Comparison of ENCODE assay signal across 8 mouse cellular contexts in the genomic region with DNA sequence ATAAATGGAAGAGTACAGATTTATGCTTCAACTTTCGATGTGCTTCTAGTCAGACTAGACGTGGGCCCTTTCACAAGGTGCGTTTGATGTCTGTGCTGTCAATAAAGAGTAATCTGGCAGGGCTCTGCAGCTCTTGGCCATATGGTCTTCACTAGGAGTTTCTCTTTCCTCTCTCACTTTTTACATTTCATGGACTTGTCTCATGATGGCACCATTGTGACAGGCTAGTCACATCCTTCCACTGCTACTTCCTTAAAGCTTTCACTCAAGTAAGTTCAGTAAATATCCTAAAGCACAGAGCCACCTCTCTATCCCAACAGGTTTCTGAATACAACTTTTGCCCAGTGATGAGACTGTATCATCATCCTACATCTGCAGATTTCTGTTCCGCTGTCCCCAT. TPM values are rescaled to one million over a fixed set of nuclear protein-coding genes. Genes with fewer than 3 reads are reported as not detected.
DNase-seq lines count a peak whose midpoint lies in the region; ATAC-seq and TF ChIP-seq lines count a peak whose summit lies in the region.

No protein-coding gene starts in this region.

- H3K4me1 ChIP-seq in forebrain, postnatal 0 days (ENCODE audit: insufficient read depth) = no peaks in the 10 kb centered on the region
- H3K4me1 ChIP-seq in forebrain, embryonic 13.5 days = 0 out of 2 replicates have a peak, but pooled peaks cover 6% of the 10 kb centered on the region
- H3K4me1 ChIP-seq in midbrain, postnatal 0 days (ENCODE audit: insufficient read depth, low read length) = no peaks in the 10 kb centered on the region
- peaks cover 13% of the 10 kb centered on the region for H3K4me1 ChIP-seq in midbrain, embryonic 10.5 days
- H3K4me1 ChIP-seq in kidney, adult 2 months (ENCODE audit: control insufficient read depth, insufficient read depth, low read length) = peaks cover 5% of the 10 kb centered on the region; the same call in 1 of the 2 replicates

- DNase-seq in forebrain, postnatal 0 days = peak; percentile 41
- peak; percentile 47 for DNase-seq in midbrain, postnatal 0 days (ENCODE audit: low spot score)
- DNase-seq in midbrain, embryonic 10.5 days (ENCODE audit: low spot score) = no peak
- DNase-seq in kidney, adult 2 months = peak; percentile 63
- peak; percentile 68 for DNase-seq in splenic B cell, adult 2 months (ENCODE audit: low read depth, low spot score)
- DNase-seq in ovary, postnatal 14 days (ENCODE audit: low spot score) = no peak

- no peak overlapping the region for H3K9ac ChIP-seq in forebrain, postnatal 0 days
- H3K9ac ChIP-seq in forebrain, embryonic 13.5 days = no peak overlapping the region
- H3K9ac ChIP-seq in midbrain, postnatal 0 days (replicated peaks; ENCODE audit: low read length, poor library complexity, severe bottlenecking) = no peak overlapping the region

- peak; percentile 54; the same call in 1 of the 2 replicates for ATAC-seq in forebrain, postnatal 0 days
- no peak; the same call in 1 of the 2 replicates for ATAC-seq in forebrain, embryonic 13.5 days
- no peak for ATAC-seq in midbrain, postnatal 0 days (ENCODE audit: low FRiP score)
- ATAC-seq in megakaryocyte-erythroid progenitor cell, adult 5-6 weeks (replicated peaks; ENCODE audit: low FRiP score, low TSS enrichment, poor library complexity, severe bottlenecking) = no peak

- H3K4me3 ChIP-seq in forebrain, postnatal 0 days (ENCODE audit: low read depth, low read length) = no peak overlapping the region
- no peak overlapping the region for H3K4me3 ChIP-seq in forebrain, embryonic 13.5 days
- no peak overlapping the region for H3K4me3 ChIP-seq in midbrain, postnatal 0 days (ENCODE audit: low read depth, low read length)
- H3K4me3 ChIP-seq in midbrain, embryonic 10.5 days = no peak overlapping the region
- H3K4me3 ChIP-seq in kidney, adult 2 months (ENCODE audit: insufficient read depth, low read depth, low read length) = no peak overlapping the region

- no peak overlapping the region for H3K4me2 ChIP-seq in forebrain, postnatal 0 days (ENCODE audit: low read depth)
- no peak overlapping the region for H3K4me2 ChIP-seq in forebrain, embryonic 13.5 days
- H3K4me2 ChIP-seq in midbrain, postnatal 0 days (ENCODE audit: low read depth, low read length, poor library complexity, severe bottlenecking) = no peak overlapping the region

- peak; percentile 55 for TF ChIP-seq CTCF in forebrain, postnatal 0 days (IDR thresholded peaks at IDR 0.05; ENCODE audit: low read depth)
- peak; percentile 61 for TF ChIP-seq CTCF in midbrain, postnatal 0 days (IDR thresholded peaks at IDR 0.05)
- no peak for TF ChIP-seq CTCF in kidney, adult 2 months (conservative IDR thresholded peaks at IDR 0.05; ENCODE audit: insufficient read depth, insufficient read length, low read depth, low read length)

- no peak for TF ChIP-seq POLR2A in kidney, adult 2 months (IDR thresholded peaks at IDR 0.05; ENCODE audit: low read depth, low read length)

- H3K36me3 ChIP-seq in forebrain, postnatal 0 days (ENCODE audit: insufficient read depth) = no peaks in the 10 kb centered on the region
- H3K36me3 ChIP-seq in forebrain, embryonic 13.5 days (ENCODE audit: poor library complexity, severe bottlenecking) = no peaks in the 10 kb centered on the region
- no peaks in the 10 kb centered on the region for H3K36me3 ChIP-seq in midbrain, postnatal 0 days (ENCODE audit: insufficient read depth, low read length)
- H3K36me3 ChIP-seq in midbrain, embryonic 10.5 days = no peaks in the 10 kb centered on the region
- no peaks in the 10 kb centered on the region for H3K36me3 ChIP-seq in kidney, adult 2 months (ENCODE audit: control insufficient read depth, insufficient read depth, low read length)
- H3K36me3 ChIP-seq in splenic B cell, adult 2 months (ENCODE audit: control insufficient read depth, insufficient read depth, low read length, poor library complexity, severe bottlenecking) = no peaks in the 10 kb centered on the region

- 58% methylated on average over 4 of the region's 4 CpGs for WGBS in forebrain, postnatal 0 days
- 67% methylated on average over 4 of the region's 4 CpGs for WGBS in forebrain, embryonic 13.5 days
- 67% methylated on average over 4 of the region's 4 CpGs for WGBS in midbrain, postnatal 0 days
- 78% methylated on average over 4 of the region's 4 CpGs for WGBS in midbrain, embryonic 10.5 days
- 61% methylated on average over 4 of the region's 4 CpGs for WGBS in kidney, adult 2 months

- no peaks in the 10 kb centered on the region for H3K9me3 ChIP-seq in forebrain, postnatal 0 days (ENCODE audit: low read length)
- H3K9me3 ChIP-seq in forebrain, embryonic 13.5 days (replicated peaks) = no peaks in the 10 kb centered on the region
- H3K9me3 ChIP-seq in midbrain, postnatal 0 days (ENCODE audit: low read length) = no peaks in the 10 kb centered on the region
- H3K9me3 ChIP-seq in midbrain, embryonic 10.5 days (replicated peaks) = no peaks in the 10 kb centered on the region

- H3K27me3 ChIP-seq in forebrain, postnatal 0 days (ENCODE audit: insufficient read depth, low read length) = no peaks in the 10 kb centered on the region
- H3K27me3 ChIP-seq in forebrain, embryonic 13.5 days = no peaks in the 10 kb centered on the region
- no peaks in the 10 kb centered on the region for H3K27me3 ChIP-seq in midbrain, postnatal 0 days (ENCODE audit: insufficient read depth, low read length)
- no peaks in the 10 kb centered on the region for H3K27me3 ChIP-seq in midbrain, embryonic 10.5 days (ENCODE audit: low read depth, poor library complexity, severe bottlenecking)
- no peaks in the 10 kb centered on the region for H3K27me3 ChIP-seq in kidney, adult 2 months (replicated peaks; ENCODE audit: control insufficient read depth, insufficient read depth, low read length)
- H3K27me3 ChIP-seq in splenic B cell, adult 2 months (ENCODE audit: control insufficient read depth, insufficient read depth, low read length, poor library complexity, severe bottlenecking) = no peaks in the 10 kb centered on the region

- H3K27ac ChIP-seq in forebrain, postnatal 0 days (ENCODE audit: low read depth, low read length) = no peak overlapping the region
- H3K27ac ChIP-seq in forebrain, embryonic 13.5 days = no peak overlapping the region
- H3K27ac ChIP-seq in midbrain, postnatal 0 days (ENCODE audit: low read depth, low read length) = no peak overlapping the region
- no peak overlapping the region for H3K27ac ChIP-seq in midbrain, embryonic 10.5 days (replicated peaks)
- H3K27ac ChIP-seq in kidney, adult 2 months (ENCODE audit: insufficient read depth, low read depth, low read length) = peak overlapping the region; percentile 24; the same call in 1 of the 2 replicates

RNA-seq across cellular contexts. Expression of a gene that starts 35.7 kb away (rescaled TPM):
- 22.2 and 28.5 TPM in 2 replicates for total RNA-seq in forebrain, postnatal 0 days (2014; rRNA removed)
- polyA plus RNA-seq in forebrain, postnatal 0 days (2015; fragmentation: Nextera tagmentation; extraction: Ambion mirVana) = 18.1 and 20.7 TPM in 2 replicates
- 60.0 and 61.0 TPM in 2 replicates for polyA plus RNA-seq in forebrain, embryonic 13.5 days (2015; fragmentation: Nextera tagmentation; extraction: Ambion mirVana)
- total RNA-seq in midbrain, postnatal 0 days (2014; rRNA removed) = 25.4 and 29.5 TPM in 2 replicates
- 14.3 and 18.0 TPM in 2 replicates for polyA plus RNA-seq in midbrain, postnatal 0 days (2015; fragmentation: Nextera tagmentation; extraction: Ambion mirVana)
- polyA plus RNA-seq in midbrain, embryonic 10.5 days (2016; fragmentation: Nextera tagmentation; extraction: Ambion mirVana) = 71.6 and 86.7 TPM in 2 replicates
- 11.2 and 14.8 TPM in 2 replicates for polyA plus RNA-seq in kidney, adult 2 months (2012; rRNA removed)
- 97.7 and 117 TPM in 2 replicates for total RNA-seq in megakaryocyte-erythroid progenitor cell, adult 5-6 weeks (2014; fragmentation: Nextera tagmentation)
- total RNA-seq in megakaryocyte-erythroid progenitor cell, adult 5-6 weeks (2017) = 131 and 152 TPM in 2 replicates

Comparison
In these comparisons a context has a peak if more than half of its experiments do, and no peak if none do; other contexts are left out.
1. DNase-seq: peak in forebrain, postnatal 0 days (single experiment), midbrain, postnatal 0 days (single experiment), kidney, adult 2 months (single experiment) and splenic B cell, adult 2 months (single experiment); none in midbrain, embryonic 10.5 days (single experiment) and ovary, postnatal 14 days (single experiment).